Mouse (Mus musculus) adrenal gland, adult (tissue): ENCODE measurements around the gene Dip2a.

Source experiments
- DNase-seq, 2 experiments: peaks; one replicate each; pipeline ENCODE4 v3.0.0; 2022 to 2023; ENCODE audit warnings: low spot score in 1 of 2; ENCODE audit not compliant: inconsistent age in 2 of 2

Gene Dip2a

DNA sequence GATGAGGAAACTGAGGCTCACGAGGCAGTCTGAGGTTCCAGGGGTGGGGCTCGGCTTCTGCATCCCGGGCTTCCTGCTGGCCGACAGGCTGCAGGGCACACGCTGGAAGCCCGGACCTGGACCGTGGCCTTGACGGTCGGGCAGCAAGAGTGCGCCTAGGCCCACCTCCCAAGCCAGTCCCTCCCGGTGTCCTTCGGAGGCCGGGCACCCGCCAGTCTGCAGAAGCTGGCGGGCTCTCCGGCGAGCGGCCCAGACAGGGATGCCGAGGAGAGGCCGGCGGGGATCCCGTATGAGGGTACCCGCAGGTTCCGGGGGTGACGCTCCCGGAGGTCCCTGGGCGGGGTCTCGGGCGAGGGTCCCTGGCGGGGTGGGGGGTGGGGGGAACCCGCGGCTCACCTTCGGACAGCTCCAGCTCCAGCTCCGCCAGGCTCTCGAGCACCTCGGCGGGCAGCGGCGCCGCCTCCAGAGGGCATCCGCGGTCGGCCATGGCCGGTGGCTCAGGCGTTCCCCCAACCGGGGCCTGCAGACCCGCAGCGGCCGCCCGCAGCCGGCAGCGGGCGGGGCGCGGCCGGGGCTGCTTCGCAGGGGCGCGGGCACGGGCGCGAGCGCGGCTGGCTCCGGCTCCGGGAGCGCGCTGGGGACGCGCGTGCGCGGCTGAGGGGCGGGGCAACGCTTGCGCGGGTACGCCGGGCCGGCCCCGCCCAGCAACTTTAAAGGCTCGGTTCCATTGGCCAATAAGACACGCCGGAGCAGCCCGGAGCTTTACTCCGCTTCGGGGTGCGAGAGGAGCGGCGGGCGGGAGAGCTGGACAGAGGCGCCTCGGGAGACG is at the start of gene Dip2a:
Dip2a (minus strand) TSS at position 581 of the 829 bp plus-strand sequence.
- DNase-seq, result peak; percentile 95 to 98

DNA sequence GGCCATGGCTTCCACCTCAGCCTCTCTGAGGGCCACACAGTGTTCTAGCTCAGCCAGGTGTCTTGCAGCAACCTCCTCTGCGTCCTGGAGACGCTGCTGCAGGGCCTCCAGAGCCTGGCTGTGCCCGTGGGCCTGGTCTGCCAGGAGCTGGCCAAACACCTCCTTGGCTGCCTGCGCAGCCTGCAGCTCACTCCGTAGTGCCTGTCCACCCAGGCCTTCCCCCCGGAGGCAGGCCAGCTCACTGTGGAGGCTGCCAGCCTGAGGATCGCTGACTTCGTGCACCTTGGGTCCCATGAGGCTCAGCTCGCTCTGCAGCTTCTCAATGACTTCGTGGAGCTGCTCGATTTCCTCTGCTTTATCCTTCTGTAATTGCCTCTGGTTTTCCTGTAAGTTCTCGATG is 47.5 kb upstream of the Dip2a start:
- DNase-seq, result no peak

DNA sequence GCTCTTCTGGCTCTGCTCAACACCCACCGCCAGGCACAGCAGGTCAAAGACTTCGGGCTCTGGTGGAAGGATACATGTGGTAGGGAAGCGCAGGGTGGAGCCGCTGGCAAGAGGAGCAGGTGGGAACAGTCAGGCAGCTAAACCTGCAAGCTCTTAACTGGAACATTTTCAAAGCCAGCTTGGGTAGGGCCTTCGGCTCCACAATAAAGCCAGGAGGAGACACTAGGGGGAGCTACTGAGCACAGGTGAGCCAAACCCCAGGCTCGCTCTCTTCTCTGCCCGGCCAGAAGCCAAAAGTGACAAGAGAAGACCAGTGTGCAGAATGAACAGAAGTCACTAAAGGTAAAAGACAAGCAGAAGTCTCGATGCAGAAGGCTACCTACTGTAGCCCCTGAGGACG is 46.7 kb upstream of the Dip2a start:
- DNase-seq, result peak in 1 of 2 experiments; percentile 47

- DNase-seq, result no peak
Measured at GRCm38 (mm10) chr10:76391166-76391565, 46.1 kb upstream of the Dip2a start.

- peak; percentile 18 to 52 for DNase-seq
Measured at GRCm38 (mm10) chr10:76374981-76375380, 29.9 kb upstream of the Dip2a start.

- no peak for DNase-seq
Measured at GRCm38 (mm10) chr10:76371736-76372135, 26.6 kb upstream of the Dip2a start.

GRCm38 (mm10) chr10:76368766-76369165 is 23.7 kb upstream of the Dip2a start:
- no peak for DNase-seq

DNA sequence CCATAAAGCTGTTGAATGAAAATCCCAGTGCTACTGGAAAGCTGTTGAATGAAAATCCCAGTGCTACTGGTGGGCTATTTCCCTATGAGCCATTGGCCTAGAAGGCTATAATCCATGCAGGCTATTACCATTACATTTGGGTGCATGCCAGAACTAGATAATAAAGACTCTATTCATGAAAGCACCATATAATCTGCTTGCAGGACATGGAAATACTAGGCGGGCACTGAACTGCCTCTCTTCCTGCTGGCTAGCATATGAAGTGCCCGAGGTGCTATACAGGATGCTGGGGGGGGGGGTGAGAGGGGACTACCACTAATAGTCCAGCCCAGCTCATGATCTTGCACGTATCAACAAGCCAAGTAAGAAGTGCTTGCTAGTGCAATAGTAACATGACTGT is 18.1 kb upstream of the Dip2a start:
- no peak for DNase-seq

- DNase-seq, result peak; percentile 61 to 70
Measured at GRCm38 (mm10) chr10:76358468-76358867, 13.4 kb upstream of the Dip2a start.

DNA sequence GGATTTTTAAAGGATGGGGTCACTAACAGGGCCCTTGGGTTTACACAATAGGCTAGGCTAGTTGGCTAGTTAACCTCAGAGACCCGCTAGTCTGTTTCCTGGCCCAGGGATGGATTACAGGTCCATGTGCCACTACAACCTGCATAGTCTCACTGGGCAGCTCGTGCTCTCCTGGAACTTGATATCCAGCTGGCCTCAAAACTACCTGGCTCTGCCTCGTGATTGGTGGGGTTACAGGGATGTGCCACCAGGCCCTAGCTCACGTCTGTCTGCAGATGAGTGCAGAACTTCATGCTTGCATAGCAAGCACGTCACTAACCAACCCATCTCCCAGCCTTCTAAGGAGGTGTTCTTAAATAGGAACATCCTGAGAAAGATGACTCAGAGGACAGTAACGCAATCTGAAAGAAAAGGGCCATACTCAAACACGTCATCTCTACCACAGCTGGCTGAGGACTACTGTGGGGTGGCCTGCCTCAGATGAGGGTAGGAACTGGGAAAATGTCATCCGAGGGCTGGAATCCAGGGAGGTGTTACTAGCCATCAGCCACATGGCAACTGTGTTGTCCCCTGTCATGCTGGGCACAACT is 12.3 kb upstream of the Dip2a start:
- DNase-seq, result no peak

DNA sequence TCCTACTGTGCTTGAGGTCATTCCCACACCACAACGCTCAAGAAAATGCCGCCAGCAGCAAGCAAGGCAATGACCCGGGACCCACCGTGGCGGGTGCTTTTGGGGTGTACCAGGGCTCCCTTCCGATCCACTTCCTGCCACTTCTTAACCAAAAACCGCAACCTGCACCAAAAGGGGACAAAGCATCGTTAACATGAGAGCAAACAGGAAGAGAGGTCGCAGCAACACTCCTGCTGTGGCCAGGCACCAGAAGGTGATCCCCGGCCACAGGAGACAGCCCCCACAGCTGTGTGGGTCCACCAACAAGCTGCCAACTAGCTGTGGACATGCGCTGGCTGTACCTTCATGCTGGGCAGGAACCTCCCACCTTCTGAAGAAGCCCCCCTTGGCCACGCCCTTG is 9.9 kb upstream of the Dip2a start:
- no peak for DNase-seq

- DNase-seq, result peak; percentile 63 to 78
Measured at GRCm38 (mm10) chr10:76353986-76354385, 8.9 kb upstream of the Dip2a start.

- DNase-seq, result no peak
Measured at GRCm38 (mm10) chr10:76351953-76352352, 6.9 kb upstream of the Dip2a start.

DNA sequence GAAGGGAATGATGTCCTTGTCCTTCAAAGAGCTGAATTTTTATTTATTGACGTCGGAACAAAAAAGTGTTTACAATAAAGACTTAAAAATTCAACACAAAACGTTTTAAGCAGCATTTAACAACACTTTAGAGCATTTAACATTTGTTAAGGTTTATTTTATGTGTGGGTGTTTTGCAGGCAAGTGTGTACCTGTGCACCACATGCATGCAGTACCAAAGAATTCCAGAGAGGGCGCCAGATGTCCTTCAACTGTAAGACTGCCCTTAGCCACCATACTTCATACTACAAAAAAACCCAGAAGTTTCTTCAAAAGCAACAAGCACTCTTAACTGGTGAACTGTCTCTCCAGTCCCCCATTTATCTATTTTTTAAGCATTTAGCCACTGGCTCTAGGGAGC is 1.5 kb upstream of the Dip2a start:
- peak; percentile 46 to 78 for DNase-seq

GRCm38 (mm10) chr10:76346043-76346491 is 976 bp upstream of the Dip2a start:
- peak in 1 of 2 experiments; percentile 29 for DNase-seq

- no peak for DNase-seq
Measured at GRCm38 (mm10) chr10:76345540-76345902, 430 bp upstream of the Dip2a start.

DNA sequence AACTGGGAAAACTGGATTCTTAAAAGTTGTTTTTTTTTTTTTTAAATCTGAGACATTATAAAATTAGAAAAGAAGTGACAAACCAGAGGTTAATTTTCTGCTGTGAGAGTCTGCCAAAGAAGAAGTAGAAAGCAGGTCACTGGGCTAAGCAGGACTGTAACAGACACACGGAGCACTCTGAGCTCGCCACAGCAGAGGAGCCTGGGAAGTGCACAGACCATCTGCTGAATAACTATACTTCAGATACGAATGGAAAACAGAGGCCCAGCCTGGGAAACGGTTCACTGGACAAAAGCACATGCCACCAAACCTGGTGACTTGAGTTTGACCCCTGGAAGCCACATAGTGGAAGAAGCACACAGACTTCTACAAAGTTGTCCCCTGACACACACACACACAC is 10.7 kb downstream of the Dip2a start:
- no peak for DNase-seq

DNA sequence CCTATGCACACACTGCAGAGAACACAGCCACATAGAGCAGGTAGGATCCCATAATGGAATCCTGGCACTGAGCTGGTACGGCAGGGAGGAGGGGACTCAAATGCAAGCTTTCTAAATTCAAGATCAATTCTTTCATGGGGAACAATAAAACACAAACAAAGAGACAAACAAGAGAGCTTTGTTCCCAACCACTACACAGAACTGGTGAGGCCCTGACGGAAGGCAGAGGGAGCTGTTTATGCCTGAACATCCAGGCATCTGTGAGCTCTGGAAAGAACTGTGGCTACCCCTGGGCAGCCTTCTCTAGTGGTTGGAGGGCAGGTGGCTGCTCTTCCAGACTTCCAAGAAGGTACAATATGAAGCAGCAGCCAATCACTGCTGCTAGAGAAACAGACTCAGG is 13.1 kb downstream of the Dip2a start:
- no peak for DNase-seq

- DNase-seq, result no peak
Measured at GRCm38 (mm10) chr10:76329093-76329492, 16.0 kb downstream of the Dip2a start.

- DNase-seq, result no peak
Measured at GRCm38 (mm10) chr10:76328574-76328973, 16.5 kb downstream of the Dip2a start.

- peak; percentile 42 to 83 for DNase-seq
Measured at GRCm38 (mm10) chr10:76326304-76327006, 18.6 kb downstream of the Dip2a start.

DNA sequence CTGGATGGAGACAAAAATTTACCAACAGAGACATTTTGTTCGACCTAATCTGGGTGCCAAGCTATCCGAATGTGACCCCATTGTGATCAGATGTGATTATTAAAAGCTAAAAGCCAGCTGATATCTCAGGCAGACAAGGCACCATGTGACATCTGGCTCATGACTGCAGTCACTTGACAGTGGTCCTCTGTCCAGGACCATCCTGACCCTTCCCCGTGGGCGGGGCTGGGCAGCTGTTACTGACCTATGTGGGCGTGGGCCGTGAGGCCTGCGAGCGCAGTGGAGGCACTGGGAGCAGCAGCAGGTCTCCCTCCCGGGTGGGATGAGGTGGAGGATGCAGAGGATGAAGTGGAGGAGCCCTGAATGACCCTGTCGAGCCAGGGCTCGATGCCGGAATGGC is 27.5 kb downstream of the Dip2a start:
- DNase-seq, result no peak
